Comparison of ENCODE assay signal across 13 mouse cellular contexts in genomic region chr3:88238866-88239391, GRCm38 (mm10). TPM values are rescaled to one million over a fixed set of nuclear protein-coding genes. Genes with fewer than 3 reads are reported as not detected.
DNase-seq lines count a peak whose midpoint lies in the region; ATAC-seq lines count a peak whose summit lies in the region.
"Had no signal": no experiment of that assay in that cellular context is flagged by ENCODE, and none has a peak within 500 bp of the region (broad histone marks: within the 10 kb centered on the region; RNA-seq: fewer than 3 reads in every experiment).

No protein-coding gene starts in this region.

- H3K4me3 ChIP-seq in forebrain, embryonic 14.5 days (ENCODE audit: low read depth, low read length) = no peak overlapping the region
- H3K4me3 ChIP-seq in midbrain, embryonic 11.5 days (ENCODE audit: low read depth, low read length) = no peak overlapping the region
- no peak overlapping the region for H3K4me3 ChIP-seq in limb, embryonic 10.5 days
- no peak overlapping the region for H3K4me3 ChIP-seq in kidney, embryonic 15.5 days (replicated peaks)
- H3K4me3 ChIP-seq in kidney, embryonic 14.5 days (ENCODE audit: low read length) = no peak overlapping the region
- H3K4me3 ChIP-seq: erythroblast, embryonic 14.5 days; liver, embryonic 15.5 days had no signal

- H3K9ac ChIP-seq in forebrain, embryonic 14.5 days (ENCODE audit: low read length) = peak overlapping the region; percentile 48
- H3K9ac ChIP-seq in midbrain, embryonic 11.5 days (ENCODE audit: low read length) = no peak overlapping the region
- no peak overlapping the region for H3K9ac ChIP-seq in kidney, embryonic 15.5 days
- H3K9ac ChIP-seq in kidney, embryonic 14.5 days (ENCODE audit: low read depth, low read length) = no peak overlapping the region
- H3K9ac ChIP-seq: liver, embryonic 15.5 days had no signal

- 0 out of 2 replicates have a peak overlapping the region, but pooled peaks have one; percentile 8 for H3K4me2 ChIP-seq in forebrain, embryonic 14.5 days (ENCODE audit: low read length)
- H3K4me2 ChIP-seq in midbrain, embryonic 11.5 days = no peak overlapping the region
- H3K4me2 ChIP-seq in kidney, embryonic 15.5 days = no peak overlapping the region
- no peak overlapping the region for H3K4me2 ChIP-seq in kidney, embryonic 14.5 days (replicated peaks; ENCODE audit: low read depth, low read length)
- H3K4me2 ChIP-seq: liver, embryonic 15.5 days had no signal

- H3K27me3 ChIP-seq in forebrain, embryonic 14.5 days (replicated peaks; ENCODE audit: control insufficient read depth, insufficient read depth, low read length) = no peaks in the 10 kb centered on the region
- peaks cover 92% of the 10 kb centered on the region for H3K27me3 ChIP-seq in midbrain, embryonic 11.5 days (ENCODE audit: control insufficient read depth, insufficient read depth, low read length)
- peaks cover 100% of the 10 kb centered on the region for H3K27me3 ChIP-seq in limb, embryonic 10.5 days (ENCODE audit: low read depth, poor library complexity, severe bottlenecking)
- peaks cover 92% of the 10 kb centered on the region for H3K27me3 ChIP-seq in kidney, embryonic 15.5 days
- H3K27me3 ChIP-seq in kidney, embryonic 14.5 days (ENCODE audit: control insufficient read depth, insufficient read depth, low read length) = peaks cover 67% of the 10 kb centered on the region

- peak overlapping the region; percentile 89 for H3K27ac ChIP-seq in forebrain, embryonic 14.5 days (ENCODE audit: low read depth, low read length)
- H3K27ac ChIP-seq in midbrain, embryonic 11.5 days (ENCODE audit: low read depth, low read length) = peak overlapping the region; percentile 3; the same call in 1 of the 2 replicates
- H3K27ac ChIP-seq in limb, embryonic 10.5 days = no peak overlapping the region
- no peak overlapping the region for H3K27ac ChIP-seq in kidney, embryonic 15.5 days
- H3K27ac ChIP-seq in kidney, embryonic 14.5 days (ENCODE audit: low read depth, low read length) = no peak overlapping the region
- H3K27ac ChIP-seq: liver, embryonic 15.5 days had no signal

- no peaks in the 10 kb centered on the region for H3K36me3 ChIP-seq in forebrain, embryonic 14.5 days (ENCODE audit: control insufficient read depth, insufficient read depth, low read length)
- H3K36me3 ChIP-seq in midbrain, embryonic 11.5 days (ENCODE audit: control insufficient read depth, insufficient read depth, low read length) = no peaks in the 10 kb centered on the region
- no peaks in the 10 kb centered on the region for H3K36me3 ChIP-seq in limb, embryonic 10.5 days
- H3K36me3 ChIP-seq in kidney, embryonic 15.5 days = no peaks in the 10 kb centered on the region
- no peaks in the 10 kb centered on the region for H3K36me3 ChIP-seq in kidney, embryonic 14.5 days (ENCODE audit: control insufficient read depth, insufficient read depth, low read length)
- H3K36me3 ChIP-seq: liver, embryonic 15.5 days had no signal

- peak; percentile 67 for ATAC-seq in forebrain, embryonic 14.5 days
- ATAC-seq in midbrain, embryonic 11.5 days (ENCODE audit: low FRiP score) = no peak
- ATAC-seq in kidney, embryonic 15.5 days (replicated peaks; ENCODE audit: low FRiP score) = no peak
- no peak for ATAC-seq in kidney, embryonic 14.5 days (ENCODE audit: low FRiP score, low TSS enrichment)

- no peaks in the 10 kb centered on the region for H3K9me3 ChIP-seq in forebrain, embryonic 14.5 days (replicated peaks; ENCODE audit: control insufficient read depth, low read length)
- H3K9me3 ChIP-seq in midbrain, embryonic 11.5 days (ENCODE audit: control insufficient read depth, low read length) = no peaks in the 10 kb centered on the region
- no peaks in the 10 kb centered on the region for H3K9me3 ChIP-seq in limb, embryonic 10.5 days (replicated peaks)
- no peaks in the 10 kb centered on the region for H3K9me3 ChIP-seq in kidney, embryonic 15.5 days (replicated peaks)
- no peaks in the 10 kb centered on the region for H3K9me3 ChIP-seq in kidney, embryonic 14.5 days (ENCODE audit: control insufficient read depth, low read length)
- H3K9me3 ChIP-seq: liver, embryonic 15.5 days had no signal

- 12% methylated on average over 7 of the region's 8 CpGs for WGBS in forebrain, embryonic 14.5 days
- 31% methylated on average over 8 of the region's 8 CpGs for whole genome bisulfite sequencing in midbrain, embryonic 11.5 days
- WGBS in limb, embryonic 10.5 days = 41% methylated on average over 8 of the region's 8 CpGs
- 41% methylated on average over 8 of the region's 8 CpGs for WGBS in kidney, embryonic 15.5 days
- 49% methylated on average over 8 of the region's 8 CpGs for WGBS in kidney, embryonic 14.5 days

- DNase-seq in Muller cell, postnatal 12 days (ENCODE audit: inconsistent ontology term) = peak; percentile 76
- DNase-seq in cerebellum, adult 11-12 months = peak; percentile 50
- DNase-seq in forebrain, embryonic 14.5 days (ENCODE audit: low spot score) = peak; percentile 86
- DNase-seq in midbrain, embryonic 11.5 days (ENCODE audit: low spot score, missing footprints) = no peak
- DNase-seq in limb, embryonic 10.5 days (ENCODE audit: low spot score) = no peak
- DNase-seq: gastrocnemius, postnatal 14 days; heart, postnatal 14 days; thymus, postnatal 4 days had no signal

- peaks cover 66% of the 10 kb centered on the region for H3K4me1 ChIP-seq in forebrain, embryonic 14.5 days (ENCODE audit: control insufficient read depth, insufficient read depth, low read length)
- peaks cover 44% of the 10 kb centered on the region for H3K4me1 ChIP-seq in midbrain, embryonic 11.5 days (ENCODE audit: control insufficient read depth, insufficient read depth, low read length)
- H3K4me1 ChIP-seq in limb, embryonic 10.5 days = peaks cover 32% of the 10 kb centered on the region
- peaks cover 10% of the 10 kb centered on the region for H3K4me1 ChIP-seq in kidney, embryonic 15.5 days
- peaks cover 4% of the 10 kb centered on the region; the same call in 1 of the 2 replicates for H3K4me1 ChIP-seq in kidney, embryonic 14.5 days (ENCODE audit: control insufficient read depth, insufficient read depth, low read length)

RNA-seq across cellular contexts. Expression of gene Rhbg, which starts 15.6 kb away (rescaled TPM):
- polyA plus RNA-seq in forebrain, embryonic 14.5 days (2014; fragmentation: Nextera tagmentation; extraction: Ambion mirVana) = 0.25 TPM in 1 of 2 replicates, not detected in the other
- polyA plus RNA-seq in midbrain, embryonic 11.5 days (2014; fragmentation: Nextera tagmentation; extraction: Ambion mirVana) = 0.15 TPM in 1 of 2 replicates, not detected in the other
- polyA plus RNA-seq in limb, embryonic 10.5 days (2016; fragmentation: Nextera tagmentation; extraction: Ambion mirVana) = 0.18 and 0.34 TPM in 2 replicates
- polyA plus RNA-seq in kidney, embryonic 15.5 days (2015; fragmentation: Nextera tagmentation; extraction: Ambion mirVana) = 6.5 and 6.6 TPM in 2 replicates
- polyA plus RNA-seq in kidney, embryonic 14.5 days (2014; fragmentation: Nextera tagmentation; extraction: Ambion mirVana) = 2.2 and 3.7 TPM in 2 replicates
- polyA plus RNA-seq: erythroblast, embryonic 14.5 days had no signal

RNA-seq across cellular contexts. Expression of gene Gm38392, which starts 48.1 kb away (rescaled TPM):
- 0.18 and 0.22 TPM in 2 replicates for polyA plus RNA-seq in forebrain, embryonic 14.5 days (2014; fragmentation: Nextera tagmentation; extraction: Ambion mirVana)
- 0.11 TPM in 1 of 2 replicates, not detected in the other for polyA plus RNA-seq in midbrain, embryonic 11.5 days (2014; fragmentation: Nextera tagmentation; extraction: Ambion mirVana)
- 0.26 TPM in 1 of 2 replicates, not detected in the other for polyA plus RNA-seq in limb, embryonic 10.5 days (2016; fragmentation: Nextera tagmentation; extraction: Ambion mirVana)
- 2.5 and 2.9 TPM in 2 replicates for polyA plus RNA-seq in kidney, embryonic 15.5 days (2015; fragmentation: Nextera tagmentation; extraction: Ambion mirVana)
- 0.79 TPM in 1 of 2 replicates, not detected in the other for polyA plus RNA-seq in kidney, embryonic 14.5 days (2014; fragmentation: Nextera tagmentation; extraction: Ambion mirVana)
- polyA plus RNA-seq: erythroblast, embryonic 14.5 days; spleen, adult 2 months had no signal

RNA-seq across cellular contexts. Expression of gene Tsacc, which starts 57.9 kb away (rescaled TPM):
- polyA plus RNA-seq in forebrain, embryonic 14.5 days (2014; fragmentation: Nextera tagmentation; extraction: Ambion mirVana) = 7.4 and 9.1 TPM in 2 replicates
- 7.5 and 7.9 TPM in 2 replicates for polyA plus RNA-seq in midbrain, embryonic 11.5 days (2014; fragmentation: Nextera tagmentation; extraction: Ambion mirVana)
- 14.0 and 15.4 TPM in 2 replicates for polyA plus RNA-seq in limb, embryonic 10.5 days (2016; fragmentation: Nextera tagmentation; extraction: Ambion mirVana)
- 12.9 and 15.6 TPM in 2 replicates for polyA plus RNA-seq in kidney, embryonic 15.5 days (2015; fragmentation: Nextera tagmentation; extraction: Ambion mirVana)
- 15.4 and 20.0 TPM in 2 replicates for polyA plus RNA-seq in kidney, embryonic 14.5 days (2014; fragmentation: Nextera tagmentation; extraction: Ambion mirVana)

RNA-seq across cellular contexts. Expression of gene Cct3, which starts 58.0 kb away (rescaled TPM):
- 578 and 616 TPM in 2 replicates for polyA plus RNA-seq in forebrain, embryonic 14.5 days (2014; fragmentation: Nextera tagmentation; extraction: Ambion mirVana)
- 746 and 783 TPM in 2 replicates for polyA plus RNA-seq in midbrain, embryonic 11.5 days (2014; fragmentation: Nextera tagmentation; extraction: Ambion mirVana)
- 834 and 987 TPM in 2 replicates for polyA plus RNA-seq in limb, embryonic 10.5 days (2016; fragmentation: Nextera tagmentation; extraction: Ambion mirVana)
- polyA plus RNA-seq in kidney, embryonic 15.5 days (2015; fragmentation: Nextera tagmentation; extraction: Ambion mirVana) = 587 and 599 TPM in 2 replicates
- polyA plus RNA-seq in kidney, embryonic 14.5 days (2014; fragmentation: Nextera tagmentation; extraction: Ambion mirVana) = 603 and 679 TPM in 2 replicates

Comparison
In these comparisons a context has a peak if more than half of its experiments do, and no peak if none do; other contexts are left out.
1. DNase-seq: peak in Muller cell, postnatal 12 days (single experiment), cerebellum, adult 11-12 months (single experiment) and forebrain, embryonic 14.5 days (single experiment); none in midbrain, embryonic 11.5 days (single experiment) and limb, embryonic 10.5 days (single experiment).
2. H3K27ac ChIP-seq: peak in forebrain, embryonic 14.5 days (single experiment) and midbrain, embryonic 11.5 days (single experiment); none in limb, embryonic 10.5 days (single experiment), kidney, embryonic 15.5 days (single experiment) and kidney, embryonic 14.5 days (single experiment).